Mouse (Mus musculus): Measurements from ENCODE around the gene Cdc42ep4. TPM values are rescaled to one million over a fixed set of nuclear protein-coding genes. Genes with fewer than 3 reads are reported as not detected.

Gene Cdc42ep4
- polyA plus RNA-seq, 1 experiment = not detected

- H3K4me1 ChIP-seq (ENCODE audit: control insufficient read depth, insufficient read depth, low read length) = peaks cover 12% of the 10 kb centered on the region
- no peak for TF ChIP-seq POLR2A (IDR thresholded peaks at IDR 0.05; ENCODE audit: insufficient read depth, low read depth, low read length)
- TF ChIP-seq CTCF (IDR thresholded peaks at IDR 0.05; ENCODE audit: insufficient read depth, low read depth, low read length) = no peak
- WGBS = 58% methylated on average over 8 of the region's 8 CpGs
- no peak overlapping the region for H3K27ac ChIP-seq (ENCODE audit: insufficient read depth, low read depth, low read length)
- H3K4me3 ChIP-seq (ENCODE audit: insufficient read depth, low read depth, low read length) = no peak overlapping the region
Measured at GRCm38 (mm10) chr11:113767285-113767684, 15.6 kb upstream of the Cdc42ep4 start.

GRCm38 (mm10) chr11:113766284-113766985 is 14.8 kb upstream of the Cdc42ep4 start:
- no peak overlapping the region for H3K4me3 ChIP-seq (ENCODE audit: insufficient read depth, low read depth, low read length)
- H3K27ac ChIP-seq (ENCODE audit: insufficient read depth, low read depth, low read length) = no peak overlapping the region
- H3K4me1 ChIP-seq (ENCODE audit: control insufficient read depth, insufficient read depth, low read length) = peaks cover 12% of the 10 kb centered on the region
- 68% methylated on average over 10 of the region's 10 CpGs for WGBS
- TF ChIP-seq CTCF (IDR thresholded peaks at IDR 0.05; ENCODE audit: insufficient read depth, low read depth, low read length) (no peak), POLR2A (IDR thresholded peaks at IDR 0.05; ENCODE audit: insufficient read depth, low read depth, low read length) (no peak)

GRCm38 (mm10) chr11:113764132-113764849 is 12.6 kb upstream of the Cdc42ep4 start:
- no peak for TF ChIP-seq POLR2A (IDR thresholded peaks at IDR 0.05; ENCODE audit: insufficient read depth, low read depth, low read length)
- no peak for TF ChIP-seq CTCF (IDR thresholded peaks at IDR 0.05; ENCODE audit: insufficient read depth, low read depth, low read length)
- H3K4me3 ChIP-seq (ENCODE audit: insufficient read depth, low read depth, low read length) = no peak overlapping the region
- peaks cover 12% of the 10 kb centered on the region for H3K4me1 ChIP-seq (ENCODE audit: control insufficient read depth, insufficient read depth, low read length)
- H3K27ac ChIP-seq (ENCODE audit: insufficient read depth, low read depth, low read length) = no peak overlapping the region
- WGBS = 96% methylated on average over 6 of the region's 6 CpGs

- Histone ChIP-seq H3K27ac (ENCODE audit: insufficient read depth, low read depth, low read length) (no peak overlapping the region), H3K4me3 (ENCODE audit: insufficient read depth, low read depth, low read length) (no peak overlapping the region), H3K4me1 (ENCODE audit: control insufficient read depth, insufficient read depth, low read length) (peaks cover 12% of the 10 kb centered on the region)
- no peak for TF ChIP-seq POLR2A (IDR thresholded peaks at IDR 0.05; ENCODE audit: insufficient read depth, low read depth, low read length)
- TF ChIP-seq CTCF (IDR thresholded peaks at IDR 0.05; ENCODE audit: insufficient read depth, low read depth, low read length) = no peak
- WGBS = 35% methylated on average over 5 of the region's 5 CpGs
Measured at GRCm38 (mm10) chr11:113763449-113763848, 11.8 kb upstream of the Cdc42ep4 start.

GRCm38 (mm10) chr11:113762136-113762797 is 10.6 kb upstream of the Cdc42ep4 start:
- H3K27ac ChIP-seq (ENCODE audit: insufficient read depth, low read depth, low read length) = no peak overlapping the region
- H3K4me3 ChIP-seq (ENCODE audit: insufficient read depth, low read depth, low read length) = no peak overlapping the region
- peaks cover 6% of the 10 kb centered on the region for H3K4me1 ChIP-seq (ENCODE audit: control insufficient read depth, insufficient read depth, low read length)
- WGBS = 86% methylated on average over 8 of the region's 8 CpGs
- TF ChIP-seq CTCF (IDR thresholded peaks at IDR 0.05; ENCODE audit: insufficient read depth, low read depth, low read length) (no peak), POLR2A (IDR thresholded peaks at IDR 0.05; ENCODE audit: insufficient read depth, low read depth, low read length) (no peak)

GRCm38 (mm10) chr11:113761646-113762045 is 10.0 kb upstream of the Cdc42ep4 start:
- 95% methylated on average over 7 of the region's 7 CpGs for WGBS
- H3K27ac ChIP-seq (ENCODE audit: insufficient read depth, low read depth, low read length) = no peak overlapping the region
- TF ChIP-seq CTCF (IDR thresholded peaks at IDR 0.05; ENCODE audit: insufficient read depth, low read depth, low read length) (no peak), POLR2A (IDR thresholded peaks at IDR 0.05; ENCODE audit: insufficient read depth, low read depth, low read length) (no peak)

GRCm38 (mm10) chr11:113760476-113760875 is 8.8 kb upstream of the Cdc42ep4 start:
- Histone ChIP-seq H3K4me3 (ENCODE audit: insufficient read depth, low read depth, low read length) (no peak overlapping the region), H3K27ac (ENCODE audit: insufficient read depth, low read depth, low read length) (no peak overlapping the region), H3K4me1 (ENCODE audit: control insufficient read depth, insufficient read depth, low read length) (no peaks in the 10 kb centered on the region; the same call in 1 of the 2 replicates)
- no peak for TF ChIP-seq CTCF (IDR thresholded peaks at IDR 0.05; ENCODE audit: insufficient read depth, low read depth, low read length)
- no peak for TF ChIP-seq POLR2A (IDR thresholded peaks at IDR 0.05; ENCODE audit: insufficient read depth, low read depth, low read length)
- 72% methylated on average over 7 of the region's 7 CpGs for WGBS

More at GRCm38 (mm10) chr11:113761646-113762045, 10.0 kb upstream of the Cdc42ep4 start:
- no peak overlapping the region for H3K4me3 ChIP-seq (ENCODE audit: insufficient read depth, low read depth, low read length)
- peaks cover 5% of the 10 kb centered on the region for H3K4me1 ChIP-seq (ENCODE audit: control insufficient read depth, insufficient read depth, low read length)

GRCm38 (mm10) chr11:113758851-113759250 is 7.2 kb upstream of the Cdc42ep4 start:
- WGBS = 89% methylated on average over 5 of the region's 5 CpGs
- Histone ChIP-seq H3K27ac (ENCODE audit: insufficient read depth, low read depth, low read length) (no peak overlapping the region), H3K4me1 (ENCODE audit: control insufficient read depth, insufficient read depth, low read length) (no peaks in the 10 kb centered on the region; the same call in 1 of the 2 replicates), H3K4me3 (ENCODE audit: insufficient read depth, low read depth, low read length) (no peak overlapping the region)
- TF ChIP-seq CTCF (IDR thresholded peaks at IDR 0.05; ENCODE audit: insufficient read depth, low read depth, low read length) (no peak), POLR2A (IDR thresholded peaks at IDR 0.05; ENCODE audit: insufficient read depth, low read depth, low read length) (no peak)

- TF ChIP-seq CTCF (IDR thresholded peaks at IDR 0.05; ENCODE audit: insufficient read depth, low read depth, low read length) = no peak
- TF ChIP-seq POLR2A (IDR thresholded peaks at IDR 0.05; ENCODE audit: insufficient read depth, low read depth, low read length) = no peak
- Histone ChIP-seq H3K27ac (ENCODE audit: insufficient read depth, low read depth, low read length) (no peak overlapping the region), H3K4me3 (ENCODE audit: insufficient read depth, low read depth, low read length) (no peak overlapping the region), H3K4me1 (ENCODE audit: control insufficient read depth, insufficient read depth, low read length) (peaks cover 5% of the 10 kb centered on the region)
- 96% methylated on average over 12 of the region's 12 CpGs for WGBS
Measured at GRCm38 (mm10) chr11:113756578-113756977, 4.9 kb upstream of the Cdc42ep4 start.

All from olfactory bulb, adult 2 months (tissue).